Mouse (Mus musculus) small intestine, adult 2 months (tissue): ENCODE measurements around the gene Igfbp4.

Source experiments
- CTCF ChIP-seq: fragments of 200-500 bp; IDR thresholded peaks from 2 replicates; pipeline ENCODE4 v1.5.1; 2012; ENCODE audit warnings: low read depth, mild to moderate bottlenecking, control low read depth, inconsistent platforms, low read length, moderate library complexity, mixed read lengths; ENCODE audit not compliant: insufficient replicate concordance, insufficient read length; ENCODE audit errors: extremely low read depth
- POLR2A ChIP-seq: fragments of 200-500 bp; IDR thresholded peaks from 2 replicates; pipeline ENCODE4 v1.6.1; 2012; ENCODE audit warnings: low read depth, mild to moderate bottlenecking, control low read depth, inconsistent platforms, low read length, moderate library complexity

- no peak for TF ChIP-seq POLR2A
- no peak for TF ChIP-seq CTCF
Measured at GRCm38 (mm10) chr11:99041051-99041729, at the start of gene Igfbp4.
